Mouse (Mus musculus): ENCODE data around the gene Dcst2.

DNA sequence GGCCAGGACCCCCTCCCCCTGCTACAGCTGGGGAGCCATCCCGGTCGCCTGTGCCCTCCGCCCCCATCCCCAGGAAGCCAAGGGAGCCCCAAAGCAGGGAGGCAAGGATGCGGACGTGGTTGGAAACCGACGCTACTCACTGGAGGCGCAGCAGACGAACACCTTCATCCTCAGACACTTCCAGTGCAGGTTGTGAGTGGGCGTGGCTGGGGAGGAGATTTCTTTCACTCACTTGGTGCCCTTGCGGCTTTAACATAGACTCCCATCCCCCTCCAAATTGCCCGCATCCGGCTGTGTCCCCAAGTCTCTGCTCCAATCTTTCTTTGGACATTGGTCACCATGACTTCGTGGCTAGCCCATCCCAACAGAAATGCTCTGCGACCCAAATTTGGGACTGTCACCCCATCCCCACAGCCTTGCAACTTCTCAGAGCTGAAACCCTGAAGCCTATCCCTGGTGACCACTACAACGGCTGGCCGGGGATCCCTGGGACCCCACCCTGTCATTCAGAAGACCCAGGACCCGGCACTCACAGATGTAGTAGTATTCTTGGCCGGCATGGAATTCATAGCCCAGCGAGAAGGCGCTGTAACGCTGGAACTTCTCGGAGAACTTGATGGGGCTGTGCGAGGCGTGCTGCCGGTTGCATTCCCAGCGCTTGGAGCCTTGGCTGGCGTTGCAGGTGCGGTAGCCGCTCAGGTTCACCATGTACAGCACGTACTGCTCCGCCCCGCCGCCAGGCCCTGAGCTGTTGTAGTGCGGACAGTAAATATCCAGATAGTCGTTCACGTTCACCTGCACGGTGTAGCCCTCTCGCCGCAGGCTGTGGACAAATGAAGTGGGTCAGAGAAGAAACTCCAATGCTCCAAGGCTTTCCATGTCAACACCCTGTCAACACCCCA, 45.6 kb upstream of the Dcst2 start:
- TF ChIP-seq POLR2A (IDR thresholded peaks at IDR 0.05; ENCODE audit: low read depth, low read length) (no peak), CTCF (IDR thresholded peaks at IDR 0.05; ENCODE audit: borderline replicate concordance, insufficient read depth, low read length) (no peak)
